Mouse (Mus musculus): ENCODE data around the gene Mettl16. TPM values are rescaled to one million over a fixed set of nuclear protein-coding genes. Genes with fewer than 3 reads are reported as not detected.

Mettl16 gene
- polyA plus RNA-seq, 1 experiment from 2014 or later: 34.8 TPM

DNA sequence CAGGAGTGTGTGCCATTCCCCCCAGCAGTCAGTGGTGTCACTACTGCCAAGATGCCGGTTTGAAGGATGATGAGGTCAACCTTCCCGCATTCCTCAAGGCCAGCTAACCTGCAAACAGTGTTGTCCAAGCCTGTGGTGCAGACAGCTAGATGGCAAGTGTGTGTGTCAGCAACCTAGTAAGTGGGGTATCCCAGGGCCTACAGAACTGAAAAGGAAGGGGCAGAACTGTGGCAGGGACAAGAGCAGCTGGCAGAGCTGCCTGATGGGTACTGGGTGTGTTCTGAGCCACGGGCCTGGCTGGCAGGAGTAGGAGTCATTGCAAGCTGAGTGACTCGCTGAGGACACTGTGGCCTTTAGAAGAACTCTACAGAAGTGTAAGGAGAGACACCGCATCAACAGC lies 91.5 kb downstream of the Mettl16 start:
- WGBS (ENCODE audit: insufficient replicate concordance): 81% methylated on average over 5 of the region's 5 CpGs
- H3K4me2 ChIP-seq: no peak overlapping the region

GRCm38 (mm10) chr11:74863471-74863870 lies 92.8 kb downstream of the Mettl16 start:
- ATAC-seq (ENCODE audit: low read depth): no peak; the same call in 1 of the 2 replicates
- H3K27ac ChIP-seq: no peak overlapping the region
- H3K36me3 ChIP-seq: no peaks in the 10 kb centered on the region
- no peak overlapping the region for H3K9ac ChIP-seq
- H3K4me3 ChIP-seq (replicated peaks): no peak overlapping the region
- no peak for DNase-seq
- H3K4me2 ChIP-seq: no peak overlapping the region
- no peaks in the 10 kb centered on the region for H3K4me1 ChIP-seq (replicated peaks)
- no peaks in the 10 kb centered on the region for H3K9me3 ChIP-seq (replicated peaks)
- no peaks in the 10 kb centered on the region for H3K27me3 ChIP-seq
- WGBS (ENCODE audit: insufficient replicate concordance): 36% methylated on average over 11 of the region's 11 CpGs

More for the DNA sequence above, 91.5 kb downstream of the Mettl16 start:
- DNase-seq (no peak), ATAC-seq (ENCODE audit: low read depth) (no peak)
- Histone ChIP-seq H3K36me3 (no peaks in the 10 kb centered on the region), H3K27ac (no peak overlapping the region), H3K4me3 (replicated peaks) (no peak overlapping the region), H3K9ac (no peak overlapping the region), H3K27me3 (no peaks in the 10 kb centered on the region), H3K9me3 (replicated peaks) (no peaks in the 10 kb centered on the region), H3K4me1 (replicated peaks) (no peaks in the 10 kb centered on the region)

GRCm38 (mm10) chr11:74864421-74864820 lies 93.8 kb downstream of the Mettl16 start:
- WGBS (ENCODE audit: insufficient replicate concordance): 79% methylated on average over 9 of the region's 9 CpGs
- no peak overlapping the region for H3K4me3 ChIP-seq (replicated peaks)

DNA sequence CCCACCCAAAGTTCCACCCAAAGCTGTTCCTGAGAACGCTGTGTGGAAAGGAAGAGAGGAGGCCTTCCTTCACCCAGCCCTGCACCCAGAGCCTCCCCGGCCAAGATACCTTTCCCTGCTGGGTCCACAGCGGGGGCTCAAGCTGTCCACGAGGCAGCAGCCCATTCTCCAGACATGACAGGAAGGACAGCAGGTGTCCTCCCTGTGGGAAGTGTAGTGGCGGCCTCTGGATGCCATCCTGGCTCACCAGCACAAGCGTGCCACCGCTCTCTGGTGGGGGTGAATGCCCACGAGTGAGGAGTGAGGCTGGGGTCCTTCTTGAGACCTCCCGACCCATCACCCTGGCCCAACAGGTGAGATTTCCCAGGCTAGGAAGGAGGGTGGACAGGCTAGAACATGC lies 94.6 kb downstream of the Mettl16 start:
- H3K4me1 ChIP-seq (replicated peaks): no peaks in the 10 kb centered on the region
- H3K27me3 ChIP-seq: no peaks in the 10 kb centered on the region
- H3K4me3 ChIP-seq (replicated peaks): no peak overlapping the region
- H3K4me2 ChIP-seq: no peak overlapping the region
- WGBS (ENCODE audit: insufficient replicate concordance): 77% methylated on average over 9 of the region's 9 CpGs
- H3K36me3 ChIP-seq: no peaks in the 10 kb centered on the region
- no peak for DNase-seq
- no peak for ATAC-seq (ENCODE audit: low read depth)
- no peaks in the 10 kb centered on the region for H3K9me3 ChIP-seq (replicated peaks)
- no peak overlapping the region for H3K27ac ChIP-seq
- H3K9ac ChIP-seq: no peak overlapping the region

More at GRCm38 (mm10) chr11:74864421-74864820, 93.8 kb downstream of the Mettl16 start:
- ATAC-seq (ENCODE audit: low read depth) (no peak), DNase-seq (no peak)
- no peak overlapping the region for H3K4me2 ChIP-seq
- no peak overlapping the region for H3K27ac ChIP-seq
- H3K4me1 ChIP-seq (replicated peaks): no peaks in the 10 kb centered on the region
- no peak overlapping the region for H3K9ac ChIP-seq
- no peaks in the 10 kb centered on the region for H3K9me3 ChIP-seq (replicated peaks)
- H3K36me3 ChIP-seq: no peaks in the 10 kb centered on the region
- H3K27me3 ChIP-seq: no peaks in the 10 kb centered on the region

GRCm38 (mm10) chr11:74866640-74867039 lies 96.0 kb downstream of the Mettl16 start:
- WGBS (ENCODE audit: insufficient replicate concordance): 76% methylated on average over 4 of the region's 4 CpGs
- Histone ChIP-seq H3K36me3 (no peaks in the 10 kb centered on the region), H3K9ac (no peak overlapping the region), H3K27ac (no peak overlapping the region), H3K27me3 (no peaks in the 10 kb centered on the region), H3K9me3 (replicated peaks) (no peaks in the 10 kb centered on the region), H3K4me2 (no peak overlapping the region), H3K4me1 (replicated peaks) (no peaks in the 10 kb centered on the region), H3K4me3 (replicated peaks) (no peak overlapping the region)
- no peak for DNase-seq
- no peak for ATAC-seq (ENCODE audit: low read depth)

- Histone ChIP-seq H3K27ac (no peak overlapping the region), H3K36me3 (no peaks in the 10 kb centered on the region), H3K4me2 (no peak overlapping the region), H3K4me1 (replicated peaks) (peaks cover 4% of the 10 kb centered on the region; the same call in 1 of the 2 replicates), H3K27me3 (no peaks in the 10 kb centered on the region), H3K9me3 (replicated peaks) (no peaks in the 10 kb centered on the region), H3K4me3 (replicated peaks) (no peak overlapping the region), H3K9ac (no peak overlapping the region)
- 77% methylated on average over 2 of the region's 2 CpGs for WGBS (ENCODE audit: insufficient replicate concordance)
- ATAC-seq (ENCODE audit: low read depth) (no peak), DNase-seq (no peak)
These were observed 96.6 kb downstream of the Mettl16 start for GRCm38 (mm10) chr11:74867181-74867580.

- 74% methylated on average over 13 of the region's 13 CpGs for WGBS (ENCODE audit: insufficient replicate concordance)
- no peak for ATAC-seq (ENCODE audit: low read depth)
These were observed 97.6 kb downstream of the Mettl16 start for GRCm38 (mm10) chr11:74868046-74868760.

GRCm38 (mm10) chr11:74869603-74870002 lies 99.0 kb downstream of the Mettl16 start:
- H3K36me3 ChIP-seq: no peaks in the 10 kb centered on the region
- no peak overlapping the region for H3K4me3 ChIP-seq (replicated peaks)
- H3K9ac ChIP-seq: no peak overlapping the region
- no peak overlapping the region for H3K4me2 ChIP-seq
- ATAC-seq (ENCODE audit: low read depth): no peak
- no peaks in the 10 kb centered on the region for H3K27me3 ChIP-seq
- H3K9me3 ChIP-seq (replicated peaks): no peaks in the 10 kb centered on the region
- H3K27ac ChIP-seq: no peak overlapping the region
- H3K4me1 ChIP-seq (replicated peaks): peaks cover 5% of the 10 kb centered on the region; the same call in 1 of the 2 replicates
- 70% methylated on average over 6 of the region's 6 CpGs for WGBS (ENCODE audit: insufficient replicate concordance)
- no peak for DNase-seq

More at GRCm38 (mm10) chr11:74868046-74868760, 97.6 kb downstream of the Mettl16 start:
- DNase-seq: no peak
- no peaks in the 10 kb centered on the region for H3K27me3 ChIP-seq
- H3K36me3 ChIP-seq: no peaks in the 10 kb centered on the region
- no peaks in the 10 kb centered on the region for H3K9me3 ChIP-seq (replicated peaks)
- H3K4me2 ChIP-seq: no peak overlapping the region
- H3K4me3 ChIP-seq (replicated peaks): no peak overlapping the region
- H3K4me1 ChIP-seq (replicated peaks): peaks cover 5% of the 10 kb centered on the region; the same call in 1 of the 2 replicates
- H3K9ac ChIP-seq: no peak overlapping the region
- no peak overlapping the region for H3K27ac ChIP-seq

DNA sequence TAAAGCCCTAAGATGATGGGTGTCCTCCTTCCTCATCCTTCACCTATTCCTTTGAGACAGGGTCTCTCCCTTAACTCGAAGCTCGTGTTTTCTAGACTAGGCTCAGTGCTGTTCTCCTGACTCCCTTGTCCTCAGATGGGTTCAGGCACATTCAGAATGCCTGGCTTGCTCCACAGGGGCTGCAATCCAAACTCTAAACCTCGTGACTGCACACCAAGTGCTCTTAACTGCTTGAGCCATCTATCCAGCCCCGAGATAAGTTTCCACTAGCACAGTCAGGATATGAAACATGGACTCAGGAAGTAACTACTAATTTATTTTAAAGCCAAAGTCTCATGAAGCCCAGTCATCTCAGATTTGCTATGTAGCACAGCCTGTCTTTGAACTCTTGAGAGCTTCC lies 99.9 kb downstream of the Mettl16 start:
- no peak for ATAC-seq (ENCODE audit: low read depth)
- no peaks in the 10 kb centered on the region for H3K36me3 ChIP-seq
- 58% methylated on average over 4 of the region's 4 CpGs for WGBS (ENCODE audit: insufficient replicate concordance)

GRCm38 (mm10) chr11:74870991-74871622 lies 100.5 kb downstream of the Mettl16 start:
- Histone ChIP-seq H3K4me2 (no peak overlapping the region), H3K9me3 (replicated peaks) (no peaks in the 10 kb centered on the region), H3K9ac (no peak overlapping the region), H3K4me3 (replicated peaks) (no peak overlapping the region), H3K36me3 (no peaks in the 10 kb centered on the region), H3K4me1 (replicated peaks) (peaks cover 5% of the 10 kb centered on the region; the same call in 1 of the 2 replicates), H3K27ac (no peak overlapping the region), H3K27me3 (no peaks in the 10 kb centered on the region)
- 55% methylated on average over 12 of the region's 12 CpGs for WGBS (ENCODE audit: insufficient replicate concordance)
- ATAC-seq (ENCODE audit: low read depth) (no peak), DNase-seq (no peak)

More for the DNA sequence above, 99.9 kb downstream of the Mettl16 start:
- no peak for DNase-seq
- H3K9me3 ChIP-seq (replicated peaks): no peaks in the 10 kb centered on the region
- no peak overlapping the region for H3K9ac ChIP-seq
- no peak overlapping the region for H3K4me3 ChIP-seq (replicated peaks)
- H3K4me1 ChIP-seq (replicated peaks): peaks cover 5% of the 10 kb centered on the region; the same call in 1 of the 2 replicates
- H3K27me3 ChIP-seq: no peaks in the 10 kb centered on the region
- no peak overlapping the region for H3K4me2 ChIP-seq
- no peak overlapping the region for H3K27ac ChIP-seq

DNA sequence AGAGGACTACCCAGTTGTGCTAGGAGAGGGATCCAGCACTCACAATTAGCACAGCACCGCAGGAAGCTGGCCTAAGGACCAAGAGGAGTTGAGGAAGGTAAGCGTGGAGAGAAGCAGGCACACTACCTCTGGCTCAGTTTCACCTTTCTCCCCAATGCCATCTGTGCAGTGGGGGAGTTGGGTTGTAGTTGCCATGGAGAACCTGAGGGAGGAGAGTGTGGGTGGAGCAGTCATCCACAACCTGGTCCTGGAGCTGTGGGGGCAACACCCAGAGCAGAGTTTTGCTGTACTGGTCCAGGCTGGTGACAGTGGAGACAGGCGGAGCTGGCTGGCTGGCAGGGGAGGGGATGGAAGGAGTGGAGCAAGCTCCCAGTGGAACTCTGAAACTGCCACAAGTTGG lies 104.0 kb downstream of the Mettl16 start:
- Histone ChIP-seq H3K4me3 (replicated peaks) (no peak overlapping the region), H3K36me3 (no peaks in the 10 kb centered on the region), H3K27ac (no peak overlapping the region), H3K27me3 (no peaks in the 10 kb centered on the region), H3K9me3 (replicated peaks) (no peaks in the 10 kb centered on the region), H3K4me1 (replicated peaks) (peaks cover 10% of the 10 kb centered on the region), H3K9ac (no peak overlapping the region), H3K4me2 (no peak overlapping the region)
- ATAC-seq (ENCODE audit: low read depth) (no peak), DNase-seq (no peak)
- 72% methylated on average over 3 of the region's 3 CpGs for WGBS (ENCODE audit: insufficient replicate concordance)
